In genomic region chr14:54754602-54755018, GRCm38 (mm10) we compare ENCODE assay signal across 9 mouse cellular contexts. TPM values are rescaled to one million over a fixed set of nuclear protein-coding genes. Genes with fewer than 3 reads are reported as not detected.
DNase-seq lines count a peak whose midpoint lies in the region; ATAC-seq and TF ChIP-seq lines count a peak whose summit lies in the region.
"Had no signal": no experiment of that assay in that cellular context is flagged by ENCODE, and none has a peak within 500 bp of the region (broad histone marks: within the 10 kb centered on the region; RNA-seq: fewer than 3 reads in every experiment).

No protein-coding gene starts in this region.

- no peak overlapping the region for H3K4me2 ChIP-seq in liver, embryonic 11.5 days
- H3K4me2 ChIP-seq in hindbrain, embryonic 11.5 days (replicated peaks; ENCODE audit: low read depth, low read length) = no peak overlapping the region
- H3K4me2 ChIP-seq in liver, embryonic 12.5 days = no peak overlapping the region
- no peak overlapping the region for H3K4me2 ChIP-seq in midbrain, postnatal 0 days (ENCODE audit: low read depth, low read length, poor library complexity, severe bottlenecking)
- H3K4me2 ChIP-seq: limb, embryonic 12.5 days had no signal

- H3K4me1 ChIP-seq in liver, embryonic 11.5 days (replicated peaks; ENCODE audit: control insufficient read depth, insufficient read depth, low read length) = 0 out of 2 replicates have a peak, but pooled peaks cover 4% of the 10 kb centered on the region
- H3K4me1 ChIP-seq in hindbrain, embryonic 11.5 days (replicated peaks; ENCODE audit: control insufficient read depth, insufficient read depth, low read length) = no peaks in the 10 kb centered on the region
- H3K4me1 ChIP-seq in liver, embryonic 12.5 days = peaks cover 9% of the 10 kb centered on the region
- no peaks in the 10 kb centered on the region; the same call in 1 of the 2 replicates for H3K4me1 ChIP-seq in midbrain, postnatal 0 days (ENCODE audit: insufficient read depth, low read length)

- H3K27me3 ChIP-seq in liver, embryonic 11.5 days (replicated peaks; ENCODE audit: control insufficient read depth, insufficient read depth, low read length) = no peaks in the 10 kb centered on the region
- no peaks in the 10 kb centered on the region for H3K27me3 ChIP-seq in hindbrain, embryonic 11.5 days (ENCODE audit: control insufficient read depth, insufficient read depth, low read length)
- peaks cover 6% of the 10 kb centered on the region; the same call in 1 of the 2 replicates for H3K27me3 ChIP-seq in liver, embryonic 12.5 days (replicated peaks)
- no peaks in the 10 kb centered on the region for H3K27me3 ChIP-seq in midbrain, postnatal 0 days (ENCODE audit: insufficient read depth, low read length)
- H3K27me3 ChIP-seq: limb, embryonic 12.5 days had no signal

- no peak for TF ChIP-seq CTCF in midbrain, postnatal 0 days (IDR thresholded peaks at IDR 0.05)

- no peak for ATAC-seq in liver, embryonic 11.5 days (replicated peaks; ENCODE audit: low FRiP score)
- peak; percentile 75 for ATAC-seq in common myeloid progenitor, adult 5-6 weeks (replicated peaks; ENCODE audit: low read depth, poor library complexity, severe bottlenecking)
- no peak for ATAC-seq in hindbrain, embryonic 11.5 days (ENCODE audit: low FRiP score)
- no peak for ATAC-seq in liver, embryonic 12.5 days
- peak; percentile 78 for ATAC-seq in midbrain, postnatal 0 days (ENCODE audit: low FRiP score)

- no peak overlapping the region for H3K4me3 ChIP-seq in liver, embryonic 11.5 days (ENCODE audit: low read depth, low read length)
- H3K4me3 ChIP-seq in hindbrain, embryonic 11.5 days (ENCODE audit: low read depth, low read length) = no peak overlapping the region
- no peak overlapping the region for H3K4me3 ChIP-seq in liver, embryonic 12.5 days
- no peak overlapping the region for H3K4me3 ChIP-seq in midbrain, postnatal 0 days (ENCODE audit: low read depth, low read length)
- H3K4me3 ChIP-seq: limb, embryonic 12.5 days had no signal

- peak; percentile 49 for DNase-seq in liver
- DNase-seq in liver, embryonic 11.5 days (ENCODE audit: low spot score) = no peak
- DNase-seq in hindbrain, embryonic 11.5 days (ENCODE audit: low spot score) = peak; percentile 35
- DNase-seq in midbrain, postnatal 0 days (ENCODE audit: low spot score) = peak; percentile 57
- peak; percentile 62 to 71 for DNase-seq in urinary bladder, postnatal 4 days (ENCODE audit: low spot score in 2 of 2)
- DNase-seq in thymus, postnatal 14 days = no peak

- H3K27ac ChIP-seq in liver, embryonic 11.5 days (ENCODE audit: low read depth, low read length) = no peak overlapping the region
- H3K27ac ChIP-seq in hindbrain, embryonic 11.5 days (ENCODE audit: low read depth, low read length) = no peak overlapping the region
- H3K27ac ChIP-seq in liver, embryonic 12.5 days = peak overlapping the region; percentile 57; the same call in 1 of the 2 replicates
- peak overlapping the region; percentile 32; the same call in 1 of the 2 replicates for H3K27ac ChIP-seq in midbrain, postnatal 0 days (ENCODE audit: low read depth, low read length)
- H3K27ac ChIP-seq: limb, embryonic 12.5 days had no signal

- H3K9ac ChIP-seq in liver, embryonic 11.5 days (ENCODE audit: low read depth, low read length) = no peak overlapping the region
- no peak overlapping the region for H3K9ac ChIP-seq in hindbrain, embryonic 11.5 days (ENCODE audit: low read depth, low read length)
- H3K9ac ChIP-seq in liver, embryonic 12.5 days = no peak overlapping the region
- no peak overlapping the region for H3K9ac ChIP-seq in midbrain, postnatal 0 days (replicated peaks; ENCODE audit: low read length, poor library complexity, severe bottlenecking)
- H3K9ac ChIP-seq: limb, embryonic 12.5 days had no signal

- H3K36me3 ChIP-seq in liver, embryonic 11.5 days (ENCODE audit: control insufficient read depth, insufficient read depth, low read length) = no peaks in the 10 kb centered on the region
- no peaks in the 10 kb centered on the region for H3K36me3 ChIP-seq in hindbrain, embryonic 11.5 days (ENCODE audit: control insufficient read depth, insufficient read depth, low read length)
- no peaks in the 10 kb centered on the region for H3K36me3 ChIP-seq in liver, embryonic 12.5 days
- peaks cover 2% of the 10 kb centered on the region; the same call in 1 of the 2 replicates for H3K36me3 ChIP-seq in midbrain, postnatal 0 days (ENCODE audit: insufficient read depth, low read length)
- H3K36me3 ChIP-seq: limb, embryonic 12.5 days had no signal

- WGBS in liver, embryonic 11.5 days = 27% methylated on average over 6 of the region's 6 CpGs
- WGBS in hindbrain, embryonic 11.5 days = 49% methylated on average over 6 of the region's 6 CpGs
- 17% methylated on average over 6 of the region's 6 CpGs for WGBS in liver, embryonic 12.5 days (ENCODE audit: insufficient replicate concordance)
- WGBS in midbrain, postnatal 0 days = 13% methylated on average over 6 of the region's 6 CpGs

- no peaks in the 10 kb centered on the region for H3K9me3 ChIP-seq in liver, embryonic 11.5 days (ENCODE audit: control insufficient read depth, low read length)
- no peaks in the 10 kb centered on the region for H3K9me3 ChIP-seq in hindbrain, embryonic 11.5 days (ENCODE audit: control insufficient read depth, low read length)
- H3K9me3 ChIP-seq in liver, embryonic 12.5 days (replicated peaks) = no peaks in the 10 kb centered on the region
- H3K9me3 ChIP-seq in midbrain, postnatal 0 days (ENCODE audit: low read length) = no peaks in the 10 kb centered on the region
- H3K9me3 ChIP-seq: limb, embryonic 12.5 days had no signal

RNA-seq across cellular contexts. Expression of gene Slc7a8, which starts 27.1 kb away (rescaled TPM):
- polyA plus RNA-seq in liver, embryonic 11.5 days (2014; fragmentation: Nextera tagmentation; extraction: Ambion mirVana) = 6.8 and 7.1 TPM in 2 replicates
- 4.4 and 5.5 TPM in 2 replicates for total RNA-seq in common myeloid progenitor, adult 5-6 weeks (2017)
- 2.8 and 3.3 TPM in 2 replicates for polyA plus RNA-seq in hindbrain, embryonic 11.5 days (2014; fragmentation: Nextera tagmentation; extraction: Ambion mirVana)
- 2.8 and 3.4 TPM in 2 replicates for polyA plus RNA-seq in liver, embryonic 12.5 days (2016; fragmentation: Nextera tagmentation; extraction: Ambion mirVana)
- total RNA-seq in midbrain, postnatal 0 days (2014; rRNA removed) = 10.3 and 11.3 TPM in 2 replicates
- 8.8 and 9.7 TPM in 2 replicates for polyA plus RNA-seq in midbrain, postnatal 0 days (2015; fragmentation: Nextera tagmentation; extraction: Ambion mirVana)

RNA-seq across cellular contexts. Expression of gene Cebpe, which starts 42.6 kb away (rescaled TPM):
- polyA plus RNA-seq in liver, embryonic 11.5 days (2014; fragmentation: Nextera tagmentation; extraction: Ambion mirVana) = 2.0 and 3.1 TPM in 2 replicates
- 1.2 and 4.9 TPM in 2 replicates for total RNA-seq in common myeloid progenitor, adult 5-6 weeks (2017)
- 0.20 TPM in 1 of 2 replicates, not detected in the other for polyA plus RNA-seq in hindbrain, embryonic 11.5 days (2014; fragmentation: Nextera tagmentation; extraction: Ambion mirVana)
- 3.3 and 3.7 TPM in 2 replicates for polyA plus RNA-seq in liver, embryonic 12.5 days (2016; fragmentation: Nextera tagmentation; extraction: Ambion mirVana)
- not detected in 2 replicates for total RNA-seq in midbrain, postnatal 0 days (2014; rRNA removed)
- polyA plus RNA-seq in midbrain, postnatal 0 days (2015; fragmentation: Nextera tagmentation; extraction: Ambion mirVana) = not detected in 2 replicates
- polyA plus RNA-seq: limb, embryonic 12.5 days had no signal

RNA-seq across cellular contexts. Expression of gene Gm29776, which starts 56.0 kb away (rescaled TPM):
- polyA plus RNA-seq in liver, embryonic 11.5 days (2014; fragmentation: Nextera tagmentation; extraction: Ambion mirVana) = 0.07 TPM in 1 of 2 replicates, not detected in the other
- total RNA-seq in common myeloid progenitor, adult 5-6 weeks (2017) = 0.37 TPM in 1 of 2 replicates, not detected in the other
- polyA plus RNA-seq in hindbrain, embryonic 11.5 days (2014; fragmentation: Nextera tagmentation; extraction: Ambion mirVana) = 0.06 TPM in 2 replicates
- polyA plus RNA-seq in liver, embryonic 12.5 days (2016; fragmentation: Nextera tagmentation; extraction: Ambion mirVana) = 0.05 TPM in 1 of 2 replicates, not detected in the other
- not detected in 2 replicates for total RNA-seq in midbrain, postnatal 0 days (2014; rRNA removed)
- 0.07 and 0.31 TPM in 2 replicates for polyA plus RNA-seq in midbrain, postnatal 0 days (2015; fragmentation: Nextera tagmentation; extraction: Ambion mirVana)

RNA-seq across cellular contexts. Expression of gene Rnf212b, which starts 59.3 kb away (rescaled TPM):
- polyA plus RNA-seq in liver, embryonic 11.5 days (2014; fragmentation: Nextera tagmentation; extraction: Ambion mirVana) = not detected in 2 replicates
- total RNA-seq in common myeloid progenitor, adult 5-6 weeks (2017) = not detected in 2 replicates
- polyA plus RNA-seq in hindbrain, embryonic 11.5 days (2014; fragmentation: Nextera tagmentation; extraction: Ambion mirVana) = not detected in 2 replicates
- polyA plus RNA-seq in liver, embryonic 12.5 days (2016; fragmentation: Nextera tagmentation; extraction: Ambion mirVana) = not detected in 2 replicates
- total RNA-seq in midbrain, postnatal 0 days (2014; rRNA removed) = 0.38 TPM in 1 of 2 replicates, not detected in the other
- polyA plus RNA-seq in midbrain, postnatal 0 days (2015; fragmentation: Nextera tagmentation; extraction: Ambion mirVana) = not detected in 2 replicates
- polyA plus RNA-seq: limb, embryonic 12.5 days had no signal

Comparison
In these comparisons a context has a peak if more than half of its experiments do, and no peak if none do; other contexts are left out.
1. DNase-seq: peak in liver (single experiment), hindbrain, embryonic 11.5 days (single experiment), midbrain, postnatal 0 days (single experiment) and urinary bladder, postnatal 4 days (2 of 2); none in liver, embryonic 11.5 days (single experiment) and thymus, postnatal 14 days (single experiment).
2. H3K27ac ChIP-seq: peak in liver, embryonic 12.5 days (single experiment) and midbrain, postnatal 0 days (single experiment); none in liver, embryonic 11.5 days (single experiment) and hindbrain, embryonic 11.5 days (single experiment).
3. ATAC-seq: peak in common myeloid progenitor, adult 5-6 weeks (single experiment) and midbrain, postnatal 0 days (single experiment); none in liver, embryonic 11.5 days (single experiment), hindbrain, embryonic 11.5 days (single experiment) and liver, embryonic 12.5 days (single experiment).